Mouse (Mus musculus) forebrain, postnatal 0 days (tissue): ENCODE measurements around the gene Crygc. TPM values are rescaled to one million over a fixed set of nuclear protein-coding genes. Genes with fewer than 3 reads are reported as not detected.
A peak's percentile ranks its signal among the peaks of the same experiment; 100 is the strongest.

Source experiments
- ATAC-seq: fragments of 200-750 bp; cut with Nextera tagmentation; 2 replicates; pipeline ENCODE4 v1.8.0; 2017; ENCODE audit warnings: mild to moderate bottlenecking, moderate library complexity
- DNase-seq: peaks from one replicate; pipeline ENCODE4 v3.0.0-alpha.2; 2015
- H3K27ac ChIP-seq: fragments of 300-500 bp; sonication (generic); 2 replicates; pipeline ENCODE4 v1.5.1; 2014; ENCODE audit warnings: low read depth, mild to moderate bottlenecking, antibody characterized with exemption, low read length, moderate library complexity, mixed read lengths
- H3K27me3 ChIP-seq: fragments of 300-500 bp; sonication (generic); 2 replicates; pipeline ENCODE4 v1.6.1; 2014; ENCODE audit warnings: mild to moderate bottlenecking, low read length, mixed read lengths; ENCODE audit not compliant: insufficient read depth
- H3K36me3 ChIP-seq: fragments of 300-500 bp; sonication (generic); 2 replicates; pipeline ENCODE4 v1.6.1; 2014; ENCODE audit warnings: mild to moderate bottlenecking, moderate library complexity; ENCODE audit not compliant: insufficient read depth
- H3K4me1 ChIP-seq: fragments of 300-500 bp; sonication (generic); 2 replicates; pipeline ENCODE4 v1.6.1; 2014; ENCODE audit warnings: antibody characterized with exemption; ENCODE audit not compliant: insufficient read depth
- H3K4me2 ChIP-seq: fragments of 300-500 bp; sonication (generic); 2 replicates; pipeline ENCODE4 v1.6.1; 2014; ENCODE audit warnings: low read depth, mild to moderate bottlenecking, moderate library complexity
- H3K4me3 ChIP-seq: fragments of 300-500 bp; sonication (generic); 2 replicates; pipeline ENCODE4 v1.5.1; 2014; ENCODE audit warnings: low read depth, low read length, mixed read lengths
- H3K9ac ChIP-seq: fragments of 300-500 bp; sonication (generic); 2 replicates; pipeline ENCODE4 v1.6.1; 2014; ENCODE audit warnings: mild to moderate bottlenecking
- H3K9me3 ChIP-seq: fragments of 300-500 bp; sonication (generic); 2 replicates; pipeline ENCODE4 v1.6.1; 2016; ENCODE audit warnings: low read length
- CTCF ChIP-seq: sonication (generic); IDR thresholded peaks from 2 replicates; pipeline ENCODE4 v1.5.1; 2016; ENCODE audit warnings: antibody characterized with exemption, control low read depth, low read depth
- WGBS: fragments of 180-500 bp; shearing (Covaris S2); extraction: QIAGEN DNeasy Blood & Tissue Kit; methylation state at CpG from one replicate; pipeline ENCODE4 v1.1.7; 2014; 5-methylcytosine and 5-hydroxymethylcytosine counted together
- polyA plus RNA-seq: library from polyadenylated mRNA; unstranded; fragments of >200 nt; fragmentation: Nextera tagmentation; extraction: Ambion mirVana; gene quantifications from 2 replicates; pipeline ENCODE4 v1.2.1, GENCODE M21; 2015
- total RNA-seq: library from RNA; depleted of rRNA; stranded (reverse); fragments of >200 nt; gene quantifications from 2 replicates; pipeline ENCODE4 v1.2.3, GENCODE M21; 2014; rRNA removed

Crygc gene
- total RNA-seq = not detected in 2 replicates
- polyA plus RNA-seq = not detected in 2 replicates

DNA sequence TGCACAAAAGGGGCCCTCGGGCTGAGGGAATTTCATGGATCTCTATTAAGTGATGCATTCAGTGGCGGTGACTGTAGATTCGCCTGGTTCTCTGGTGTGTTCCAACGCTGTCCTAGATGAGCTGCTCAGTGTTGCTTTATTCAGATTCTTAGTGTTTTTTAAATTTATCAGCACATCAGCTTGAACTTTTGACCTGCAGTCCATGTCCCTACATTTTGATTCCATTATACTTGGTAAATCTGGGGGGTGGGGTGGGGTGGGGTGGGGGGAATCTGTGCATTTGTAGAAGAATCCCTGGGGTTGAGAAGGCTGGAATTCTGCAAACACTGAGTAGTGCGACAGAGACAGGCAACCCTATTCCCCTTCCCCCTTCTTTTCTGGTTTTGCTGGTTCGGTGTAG is at the start of gene Crygc:
Gene Crygc (minus strand): TSS at position 101 of the 400 bp plus-strand sequence.
- Histone ChIP-seq H3K27me3 (no peaks in the 10 kb centered on the region), H3K4me1 (no peaks in the 10 kb centered on the region), H3K9ac (no peak within 1 kb of the TSS), H3K4me2 (no peak within 1 kb of the TSS), H3K27ac (no peak within 1 kb of the TSS), H3K36me3 (no peaks in the 10 kb centered on the region), H3K9me3 (no peaks in the 10 kb centered on the region), H3K4me3 (no peak within 1 kb of the TSS)
- ATAC-seq (no peak), DNase-seq (no peak)
- WGBS = 58% methylated on average over 6 of the region's 6 CpGs
- no peak for TF ChIP-seq CTCF

DNA sequence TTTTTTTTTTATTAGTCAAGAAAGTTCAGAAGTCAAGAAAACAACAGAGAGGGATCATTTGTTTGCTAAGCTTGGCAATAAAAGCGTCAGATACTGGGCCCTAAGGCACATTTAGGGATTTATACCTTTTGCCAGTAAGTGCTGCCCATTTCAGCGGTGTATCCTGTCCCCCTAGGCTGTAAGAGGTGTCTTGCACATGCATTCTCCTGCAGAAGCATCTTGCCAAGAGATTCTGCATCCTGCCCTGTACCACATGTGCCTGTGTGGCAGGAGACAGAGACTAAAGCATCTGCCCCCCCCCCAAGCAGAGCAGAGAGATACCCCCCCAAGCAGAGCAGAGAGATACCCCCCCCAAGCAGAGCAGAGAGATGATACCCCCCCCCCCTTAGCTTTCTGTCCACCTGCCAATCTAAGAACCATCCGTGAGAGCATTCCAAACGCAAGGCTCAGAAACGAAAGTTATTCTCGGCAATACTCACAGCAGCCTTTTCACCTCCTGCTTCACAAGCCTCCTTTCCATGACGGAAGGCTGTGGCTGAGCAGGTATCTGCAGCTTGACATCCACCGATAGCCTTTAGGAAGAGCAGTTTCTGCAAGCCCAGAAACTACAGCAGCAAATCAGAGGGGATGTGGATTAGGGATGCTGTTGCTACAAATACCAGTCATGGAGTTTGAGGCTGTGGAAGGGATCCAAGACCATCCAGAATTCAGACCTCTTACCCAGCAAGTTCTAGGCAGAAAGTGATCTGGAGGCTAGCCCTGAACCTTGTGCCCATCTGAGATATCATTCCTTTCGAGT is 49.3 kb upstream of the Crygc start, which contains the start of gene D630023F18Rik:
Gene D630023F18Rik (minus strand): TSS at position 641 of the 799 bp plus-strand sequence.
- peak within 1 kb of the TSS; percentile 32 for H3K4me3 ChIP-seq
- H3K9me3 ChIP-seq = no peaks in the 10 kb centered on the region
- ATAC-seq = no peak; the same call in 1 of the 2 replicates
- peak; percentile 29 for DNase-seq
- H3K27me3 ChIP-seq = no peaks in the 10 kb centered on the region
- WGBS = 20% methylated on average over 9 of the region's 9 CpGs
- H3K27ac ChIP-seq = no peak within 1 kb of the TSS
- peak within 1 kb of the TSS; percentile 43 for H3K4me2 ChIP-seq
- H3K9ac ChIP-seq = 0 out of 2 replicates have a peak within 1 kb of the TSS, but pooled peaks have one; percentile 29
- TF ChIP-seq CTCF = no peak
- H3K36me3 ChIP-seq = no peaks in the 10 kb centered on the region
- H3K4me1 ChIP-seq = no peaks in the 10 kb centered on the region

DNA sequence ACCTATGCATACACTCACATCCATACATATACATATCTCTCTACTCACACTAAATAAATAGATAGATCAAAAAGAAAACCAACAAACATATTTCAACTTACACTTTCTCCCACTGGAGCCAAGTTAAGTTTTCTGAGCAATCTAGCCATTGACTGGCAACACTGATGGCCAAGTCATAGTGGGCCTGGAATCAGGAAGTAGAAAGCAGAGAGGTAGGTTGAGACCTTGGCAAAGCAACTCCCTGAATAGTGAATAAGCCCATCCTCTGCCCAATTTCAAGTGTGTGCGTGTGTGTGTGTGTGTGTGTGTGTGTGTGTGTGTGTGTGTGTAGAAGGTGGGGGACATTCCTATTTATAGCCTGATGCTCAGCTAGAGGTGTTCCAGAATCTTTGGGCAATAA is 45.9 kb upstream of the Crygc start, which contains the start of gene Gm28845:
Gene Gm28845 (minus strand): TSS at position 121 of the 400 bp plus-strand sequence.
- Histone ChIP-seq H3K27me3 (no peaks in the 10 kb centered on the region), H3K9me3 (no peaks in the 10 kb centered on the region), H3K36me3 (no peaks in the 10 kb centered on the region), H3K4me2 (no peak within 1 kb of the TSS), H3K4me1 (no peaks in the 10 kb centered on the region), H3K9ac (no peak within 1 kb of the TSS), H3K4me3 (no peak within 1 kb of the TSS), H3K27ac (no peak within 1 kb of the TSS)
- 91% methylated on average over 1 of the region's 1 CpGs for WGBS
- TF ChIP-seq CTCF = no peak
- DNase-seq = no peak
- ATAC-seq = no peak

DNA sequence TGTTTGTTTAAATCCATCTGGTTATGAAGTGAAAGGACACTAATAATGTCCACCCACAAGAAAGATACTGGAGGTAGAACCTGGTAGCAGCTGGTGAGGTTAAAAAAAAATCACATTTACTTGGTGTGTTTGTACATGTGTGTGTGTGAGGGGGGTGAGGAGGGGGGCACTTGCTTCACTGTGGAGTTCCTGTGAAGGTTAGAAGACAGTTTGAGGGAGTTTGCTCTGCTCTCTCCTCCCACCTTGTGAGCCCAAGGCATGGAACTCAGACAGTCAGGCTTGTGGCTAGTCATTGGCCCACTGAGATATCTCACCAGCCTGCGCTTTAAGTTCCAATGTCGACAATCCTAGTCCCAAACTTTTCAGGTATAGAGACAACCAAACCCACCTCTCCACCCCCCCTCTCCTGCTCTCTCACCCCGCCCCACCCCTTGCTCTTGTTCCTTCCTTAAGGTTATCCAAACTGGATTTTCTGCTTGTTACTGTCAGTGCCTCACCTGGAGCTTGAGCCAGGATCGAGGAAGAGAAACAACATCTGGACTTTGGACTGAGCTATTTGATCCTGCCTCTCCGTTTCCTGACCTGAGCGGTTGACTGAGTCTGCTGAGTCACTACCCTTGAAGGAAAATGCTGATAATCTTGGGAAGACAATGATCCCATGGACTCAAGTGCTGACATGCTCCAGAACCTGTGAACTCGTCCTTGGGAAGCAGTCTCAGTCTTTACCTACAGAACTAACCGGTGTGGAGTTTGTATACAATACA is 44.8 kb upstream of the Crygc start:
- no peak for TF ChIP-seq CTCF
- ATAC-seq (no peak), DNase-seq (no peak)
- Histone ChIP-seq H3K4me3 (no peak overlapping the region), H3K4me1 (no peaks in the 10 kb centered on the region), H3K9me3 (no peaks in the 10 kb centered on the region), H3K9ac (no peak overlapping the region), H3K27me3 (no peaks in the 10 kb centered on the region), H3K4me2 (no peak overlapping the region), H3K36me3 (no peaks in the 10 kb centered on the region), H3K27ac (no peak overlapping the region)
- WGBS = 85% methylated on average over 8 of the region's 8 CpGs

GRCm38 (mm10) chr1:65113536-65114172 is 40.2 kb upstream of the Crygc start:
- no peak for TF ChIP-seq CTCF
- Histone ChIP-seq H3K9me3 (no peaks in the 10 kb centered on the region), H3K4me3 (no peak overlapping the region), H3K9ac (no peak overlapping the region), H3K4me2 (no peak overlapping the region), H3K27me3 (no peaks in the 10 kb centered on the region), H3K4me1 (no peaks in the 10 kb centered on the region), H3K27ac (no peak overlapping the region), H3K36me3 (no peaks in the 10 kb centered on the region)
- ATAC-seq (no peak), DNase-seq (no peak)
- 89% methylated on average over 5 of the region's 5 CpGs for WGBS

- 77% methylated on average over 14 of the region's 14 CpGs for whole genome bisulfite sequencing
- Histone ChIP-seq H3K9me3 (no peaks in the 10 kb centered on the region), H3K27me3 (no peaks in the 10 kb centered on the region), H3K4me1 (no peaks in the 10 kb centered on the region), H3K36me3 (no peaks in the 10 kb centered on the region), H3K4me2 (no peak overlapping the region; the same call in 1 of the 2 replicates), H3K9ac (no peak overlapping the region), H3K27ac (no peak overlapping the region), H3K4me3 (no peak overlapping the region)
- TF ChIP-seq CTCF = no peak
- DNase-seq (no peak), ATAC-seq (no peak)
These were observed 39.3 kb upstream of the Crygc start for GRCm38 (mm10) chr1:65112807-65113196.
